Mouse (Mus musculus) spleen, embryonic (tissue): ENCODE data around the gene Mastl.

Experiments used
- CTCF ChIA-PET: fragments of 350-600 bp; sonication (Branson Sonifier 250); formaldehyde crosslinking; loops from one replicate; lab custom pipeline; 2022; lab: Charles Lee

Gene Mastl

GRCm38 (mm10) chr2:23155777-23156607, at the start of gene Mastl, which contains the start of gene Yme1l1:
TSS of gene Mastl (minus strand) at chr2:23156024.
TSS of gene Yme1l1 (plus strand) at chr2:23156369.
- CTCF ChIA-PET, result no interaction called here

DNA sequence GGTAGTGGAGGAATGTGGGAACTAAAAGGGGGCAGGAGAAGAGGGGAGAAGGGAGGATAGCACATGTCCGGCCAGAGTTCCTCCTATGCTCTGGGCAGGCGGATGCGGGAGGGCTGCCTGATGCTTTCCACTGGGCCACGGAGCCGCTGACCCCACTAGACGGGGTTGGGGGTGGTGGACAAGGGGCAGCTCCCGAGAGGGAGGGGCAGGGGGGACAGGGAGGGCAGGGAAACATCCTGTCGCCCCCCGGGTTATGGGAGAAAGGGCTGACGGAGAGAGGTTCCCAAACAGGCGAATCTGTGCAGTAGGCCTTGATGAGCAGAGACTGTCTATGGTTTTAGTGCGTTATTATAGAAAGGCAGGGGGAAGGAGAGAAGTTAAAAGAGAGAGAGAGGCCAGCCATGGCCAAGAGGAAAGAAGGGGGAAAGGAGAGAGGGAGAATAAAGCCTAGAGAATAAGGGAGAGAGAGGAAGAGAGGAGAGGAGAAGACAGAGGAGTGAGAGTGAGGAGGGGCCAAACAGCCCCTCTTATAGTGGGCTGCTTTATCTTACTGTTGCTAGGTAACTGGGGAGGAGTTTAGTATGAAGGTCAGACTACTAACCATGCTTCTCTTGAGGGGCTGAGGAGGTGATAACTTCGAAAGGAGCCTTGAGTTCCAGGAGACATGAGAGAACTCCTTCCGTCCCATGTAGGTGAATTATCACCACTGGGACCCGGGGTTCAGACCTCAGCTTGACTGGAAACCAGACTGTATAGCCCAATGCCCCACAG, 47.3 kb upstream of the Mastl start:
- CTCF ChIA-PET, result no interaction called here

DNA sequence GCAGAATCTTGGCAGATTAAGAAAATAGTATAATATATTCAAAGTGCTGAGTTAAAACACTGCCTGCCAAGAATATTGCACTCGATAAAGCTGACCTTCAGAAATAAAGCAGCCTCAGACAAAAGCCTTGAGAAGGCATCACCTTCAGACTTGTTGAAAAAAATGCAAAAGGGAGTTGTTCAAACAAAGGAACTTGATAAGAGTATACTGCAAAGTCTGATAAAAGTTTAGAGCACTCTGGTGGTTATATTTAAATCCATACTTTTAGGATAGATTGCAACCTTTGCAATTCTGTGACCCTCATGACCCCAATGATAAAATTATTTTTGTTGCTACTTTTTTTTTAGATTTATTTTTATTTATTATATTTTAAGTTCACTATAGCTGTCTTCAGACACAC, 45.2 kb upstream of the Mastl start:
- CTCF ChIA-PET, result no interaction called here

DNA sequence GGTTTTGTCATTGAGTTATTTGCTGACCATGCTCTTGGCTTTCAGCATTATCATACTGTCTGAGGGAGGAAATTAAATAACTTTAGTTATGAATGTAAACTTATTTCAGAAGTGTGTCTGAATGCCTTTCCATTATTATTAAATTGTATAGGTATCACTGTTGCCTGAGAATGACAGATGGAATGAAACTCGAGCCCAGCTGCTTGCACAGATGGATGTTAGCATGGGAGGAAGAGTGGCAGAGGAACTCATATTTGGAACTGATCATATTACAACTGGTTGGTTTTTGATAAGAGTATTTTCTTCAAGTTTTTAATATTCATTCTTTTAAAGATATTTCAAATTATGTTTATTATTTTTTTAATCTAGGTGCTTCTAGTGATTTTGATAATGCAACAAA, 38.5 kb upstream of the Mastl start:
- CTCF ChIA-PET, result no interaction called here

- CTCF ChIA-PET, result no interaction called here
Observed at GRCm38 (mm10) chr2:23172305-23172704, 16.5 kb upstream of the Mastl start.

GRCm38 (mm10) chr2:23156608-23157081, 821 bp upstream of the Mastl start:
- CTCF ChIA-PET, result no interaction called here

DNA sequence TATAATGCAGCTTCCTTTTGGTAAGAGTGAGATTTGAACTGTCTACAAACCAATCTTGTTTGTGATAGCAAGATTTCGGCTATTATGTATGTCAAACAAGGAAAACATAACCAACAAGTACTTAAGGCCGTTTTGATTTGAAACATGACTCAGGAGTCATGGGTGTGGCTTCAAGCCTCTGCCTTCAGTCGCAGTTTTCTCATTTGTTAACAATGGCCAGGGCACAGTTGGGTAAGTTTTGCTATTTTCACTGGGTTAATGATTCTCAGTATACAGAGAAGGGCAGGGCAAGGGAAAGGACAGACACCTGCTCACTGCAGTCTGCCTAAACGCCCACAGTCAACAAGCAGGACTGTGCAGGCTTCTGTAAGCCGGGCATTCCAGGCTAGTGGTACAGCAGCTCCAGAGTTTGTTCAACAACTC, 614 bp downstream of the Mastl start:
- CTCF ChIA-PET, result interaction anchor here (0.6 to 0.7 kb wide), 2 partner anchors 62 to 83 kb away, joined by 3 to 6 read pairs; no protein-coding TSS in a partner anchor

DNA sequence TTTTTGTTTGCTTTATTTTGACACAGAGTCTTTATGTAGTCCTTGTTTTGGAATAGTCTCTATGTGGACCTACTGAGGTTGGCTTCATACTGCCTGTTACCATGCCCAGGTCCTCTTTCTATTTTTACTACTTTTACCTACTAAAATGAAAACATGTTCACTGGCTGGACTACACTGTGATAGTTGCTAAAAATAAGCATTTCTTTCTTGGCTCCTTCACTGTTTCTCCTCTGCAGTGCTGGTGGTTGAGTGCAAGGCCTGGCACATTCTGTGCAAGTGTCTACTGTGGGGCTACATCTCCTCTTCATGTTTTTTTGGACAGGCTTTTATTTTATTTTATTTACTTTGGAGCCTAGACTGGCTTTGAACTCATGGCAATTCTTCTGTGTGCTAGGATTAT, 36.3 kb downstream of the Mastl start:
- CTCF ChIA-PET, result no interaction called here

GRCm38 (mm10) chr2:23102266-23102665, 53.6 kb downstream of the Mastl start:
- CTCF ChIA-PET, result no interaction called here

- CTCF ChIA-PET, result no interaction called here
Observed at GRCm38 (mm10) chr2:23097028-23097427, 58.8 kb downstream of the Mastl start.

GRCm38 (mm10) chr2:23092216-23092615, 63.6 kb downstream of the Mastl start:
- CTCF ChIA-PET, result interaction anchor here (0.7 kb wide), 1 partner anchor 109 kb away, joined by 3 read pairs; no protein-coding TSS in a partner anchor

- CTCF ChIA-PET, result no interaction called here
Observed at GRCm38 (mm10) chr2:23084540-23084939, 71.3 kb downstream of the Mastl start.

- CTCF ChIA-PET, result no interaction called here
Observed at GRCm38 (mm10) chr2:23078588-23078987, 77.2 kb downstream of the Mastl start.

- CTCF ChIA-PET, result no interaction called here
Observed at GRCm38 (mm10) chr2:23077693-23078092, 78.1 kb downstream of the Mastl start.

GRCm38 (mm10) chr2:23076783-23077182, 79.0 kb downstream of the Mastl start:
- CTCF ChIA-PET, result no interaction called here

DNA sequence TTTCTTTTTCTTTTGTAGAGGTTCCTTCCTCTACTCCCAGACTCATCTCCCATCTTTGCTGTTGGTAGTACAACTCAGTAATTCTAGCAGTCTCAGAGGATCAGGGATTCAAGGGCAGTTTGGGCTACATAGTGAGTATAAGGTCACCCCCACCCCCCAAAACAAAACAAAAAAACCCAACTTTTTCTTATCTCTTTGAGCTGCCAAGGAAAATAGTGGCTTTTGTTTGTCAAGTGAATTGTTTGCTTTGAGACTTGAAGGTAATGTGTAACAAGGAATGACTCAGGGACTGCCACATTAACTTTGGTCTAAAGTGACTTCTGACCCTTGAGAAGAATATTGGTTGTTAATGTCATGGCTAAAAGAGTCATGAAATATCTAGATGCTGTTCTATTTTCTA, 80.0 kb downstream of the Mastl start:
- CTCF ChIA-PET, result interaction anchor here (0.7 kb wide), 1 partner anchor 517 kb away, joined by 3 read pairs; no protein-coding TSS in a partner anchor

DNA sequence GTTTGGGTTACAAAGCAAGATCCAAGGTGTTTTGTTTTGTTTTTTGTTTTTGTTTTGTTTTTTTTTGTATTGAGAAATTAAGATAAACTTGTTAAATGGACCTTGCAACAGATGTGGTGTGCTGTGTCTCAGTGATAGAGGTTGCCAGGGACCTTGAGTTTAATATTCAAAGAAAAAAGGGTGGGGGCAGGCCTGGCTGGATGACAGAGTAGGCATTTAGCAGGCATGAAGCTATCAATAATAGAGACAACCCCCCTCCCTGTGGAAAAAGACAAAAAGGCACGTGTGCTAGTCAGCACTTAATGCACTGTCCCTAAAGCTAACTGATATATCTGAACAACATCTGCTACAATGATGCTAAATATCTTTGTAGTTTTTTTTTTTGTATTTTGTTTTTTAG, 84.4 kb downstream of the Mastl start:
- CTCF ChIA-PET, result interaction anchor here (0.7 kb wide), 1 partner anchor 19 kb away, joined by 4 read pairs; no protein-coding TSS in a partner anchor

GRCm38 (mm10) chr2:23070491-23070890, 85.3 kb downstream of the Mastl start:
- CTCF ChIA-PET, result interaction anchor here (0.6 to 0.7 kb wide), 2 partner anchors 84 to 90 kb away, joined by 3 read pairs; no protein-coding TSS in a partner anchor

DNA sequence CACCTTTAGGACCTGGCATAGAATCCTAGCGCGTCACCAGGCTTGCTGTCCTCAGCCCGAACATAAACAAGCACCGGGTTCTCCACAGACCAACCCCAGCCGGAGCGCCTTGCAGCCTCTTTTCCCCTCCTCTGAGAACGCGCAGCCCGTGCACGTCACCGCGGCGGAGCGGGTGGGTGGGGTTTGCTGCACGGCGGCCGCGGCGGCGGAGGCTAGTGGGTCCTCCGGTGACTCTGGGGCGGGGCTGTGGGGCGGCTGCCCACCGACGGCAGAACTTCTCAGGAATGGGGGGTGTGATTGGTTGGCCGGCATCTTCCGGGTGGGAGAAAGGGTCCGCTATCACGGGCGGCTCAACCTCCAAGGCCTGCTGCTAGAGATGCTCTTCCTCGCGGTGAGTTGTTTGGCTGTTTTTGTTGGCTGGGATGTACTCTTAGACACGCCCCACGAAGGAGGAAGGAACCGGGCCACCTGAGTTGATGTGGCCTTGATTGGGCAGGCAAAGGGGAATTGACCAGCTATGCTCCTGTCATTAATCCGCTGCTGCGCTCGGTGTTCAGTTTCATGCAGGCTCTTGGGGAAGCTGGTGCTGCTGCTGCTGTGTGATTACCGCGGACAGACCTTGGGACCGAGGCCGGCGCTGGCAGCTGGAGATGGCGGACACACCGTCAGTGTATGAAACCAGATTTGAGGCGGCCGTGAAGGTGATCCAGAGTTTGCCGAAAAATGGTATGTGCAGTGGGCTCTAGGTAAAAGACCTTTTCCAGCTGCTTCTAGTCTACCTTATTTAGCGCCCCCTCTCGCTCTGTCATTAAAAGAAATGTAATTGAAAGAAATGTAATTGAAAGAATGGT, 86.7 kb downstream of the Mastl start:
- CTCF ChIA-PET, result interaction anchor here (0.5 to 1.2 kb wide), 2 partner anchors 18 to 237 kb away, joined by 3 to 4 read pairs; no protein-coding TSS in a partner anchor

DNA sequence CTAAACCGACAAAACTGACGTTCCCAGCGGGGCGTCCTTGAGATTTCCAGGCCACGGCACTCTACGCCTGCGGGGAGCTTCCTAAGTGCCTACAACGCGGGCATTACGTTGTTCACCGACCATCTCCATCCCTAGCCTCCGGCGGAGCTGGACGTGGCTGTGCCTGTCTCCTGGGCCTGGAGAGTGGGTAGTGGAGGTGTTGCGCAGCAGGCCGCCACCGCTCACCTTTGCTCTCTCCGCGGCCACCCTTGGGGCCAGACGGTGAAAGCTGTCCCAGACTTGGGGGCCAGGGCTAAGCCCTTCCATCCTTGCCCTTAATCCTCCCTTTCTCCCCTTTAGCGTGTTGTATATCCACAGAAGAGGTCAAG, 87.5 kb downstream of the Mastl start:
- CTCF ChIA-PET, result interaction anchor here (1.2 kb wide), 1 partner anchor 18 kb away, joined by 3 read pairs; no protein-coding TSS in a partner anchor
